Mouse (Mus musculus) spleen, adult 2 months (tissue): ENCODE measurements around the gene Frem2. TPM values are rescaled to one million over a fixed set of nuclear protein-coding genes. Genes with fewer than 3 reads are reported as not detected.

Experiments used
- DNase-seq, 2 experiments: peaks; one replicate each; pipeline versions ENCODE4 v3.0.0 to v3.0.0-alpha.2; 2012 to 2021; ENCODE audit warnings: low spot score in 2 of 2, low read depth in 1 of 2
- H3K27ac ChIP-seq: fragments of 200-500 bp; 2 replicates; pipeline ENCODE4 v1.5.1; 2012; ENCODE audit warnings: low read length, inconsistent platforms; ENCODE audit not compliant: insufficient read depth
- H3K27me3 ChIP-seq: fragments of 200-500 bp; 2 replicates; pipeline ENCODE4 v1.6.1; 2012; ENCODE audit warnings: mild to moderate bottlenecking, moderate library complexity, low read length, inconsistent platforms; ENCODE audit not compliant: control insufficient read depth, insufficient read depth
- H3K36me3 ChIP-seq: fragments of 200-500 bp; 2 replicates; pipeline ENCODE4 v1.6.1; 2012; ENCODE audit warnings: mild to moderate bottlenecking, low read length, inconsistent platforms; ENCODE audit not compliant: control insufficient read depth, insufficient read depth
- H3K4me1 ChIP-seq: fragments of 200-500 bp; 2 replicates; pipeline ENCODE4 v1.6.1; 2011; ENCODE audit warnings: inconsistent platforms; ENCODE audit not compliant: control insufficient read depth, insufficient read depth, insufficient read length
- H3K4me3 ChIP-seq: fragments of 200-500 bp; 2 replicates; pipeline ENCODE4 v1.5.1; 2011; ENCODE audit warnings: mild to moderate bottlenecking, inconsistent platforms; ENCODE audit not compliant: insufficient read depth, insufficient read length; ENCODE audit errors: extremely low read depth
- CTCF ChIP-seq: fragments of 200-500 bp; IDR thresholded peaks from 2 replicates; pipeline ENCODE4 v1.5.1; 2011; ENCODE audit warnings: mild to moderate bottlenecking, inconsistent platforms; ENCODE audit not compliant: insufficient read depth, insufficient read length, insufficient replicate concordance; ENCODE audit errors: extremely low read depth
- POLR2A ChIP-seq: fragments of 200-500 bp; IDR thresholded peaks from 2 replicates; pipeline ENCODE4 v1.6.1; 2011; ENCODE audit warnings: low read depth, low read length, inconsistent platforms
- WGBS: fragments of 180-500 bp; shearing (Covaris S2); methylation state at CpG from one replicate; pipeline ENCODE4 v1.1.7; 2018; 5-methylcytosine and 5-hydroxymethylcytosine counted together
- polyA plus RNA-seq: library from polyadenylated mRNA; depleted of rRNA; stranded (reverse); fragments of >200 nt; gene quantifications from 2 replicates; pipeline ENCODE4 v1.2.3, GENCODE M21; 2012

Frem2 gene
- polyA plus RNA-seq, 1 experiment, result 1.2 TPM

DNA sequence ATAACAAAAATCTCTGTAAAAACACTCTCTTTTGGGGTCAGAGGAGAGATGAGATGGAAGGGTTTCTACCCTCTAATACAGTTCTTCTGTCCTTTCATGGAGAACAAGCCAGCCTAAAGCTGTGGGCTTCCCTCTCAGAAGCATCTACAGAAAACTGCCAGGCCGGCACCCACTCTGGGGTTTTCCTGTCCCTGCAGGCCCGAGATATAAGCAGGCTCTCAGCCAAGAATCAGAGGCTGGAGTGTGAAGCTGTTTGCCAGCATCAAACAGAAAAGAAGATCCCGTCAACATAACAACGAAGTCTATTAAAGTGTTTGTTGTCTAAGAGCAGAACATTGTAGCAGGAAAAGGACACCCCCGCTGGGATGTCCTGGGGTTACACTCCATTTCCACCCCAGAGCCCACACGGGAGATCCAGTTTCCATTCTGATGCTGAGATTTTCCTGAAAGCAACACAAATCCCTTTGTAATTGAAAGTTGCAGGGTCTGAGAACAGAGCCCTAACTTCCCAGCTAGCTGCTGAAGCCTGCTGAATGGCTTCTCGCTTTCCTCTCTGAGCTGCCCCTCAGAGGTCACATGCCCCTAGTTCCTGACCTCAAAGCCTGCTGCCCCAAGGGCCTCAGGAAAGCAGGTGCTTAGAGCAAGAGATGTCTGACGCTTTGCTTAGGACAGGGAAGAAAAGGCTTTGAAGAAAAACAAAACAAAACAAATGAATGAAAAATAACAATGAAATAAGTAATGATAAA, 7.0 kb downstream of the Frem2 start:
- Histone ChIP-seq H3K36me3 (no peaks in the 10 kb centered on the region), H3K4me1 (no peaks in the 10 kb centered on the region), H3K27me3 (no peaks in the 10 kb centered on the region), H3K4me3 (no peak overlapping the region), H3K27ac (no peak overlapping the region)
- TF ChIP-seq CTCF (no peak), POLR2A (no peak)
- DNase-seq, result no peak
- WGBS, result 15% methylated on average over 8 of the region's 8 CpGs

DNA sequence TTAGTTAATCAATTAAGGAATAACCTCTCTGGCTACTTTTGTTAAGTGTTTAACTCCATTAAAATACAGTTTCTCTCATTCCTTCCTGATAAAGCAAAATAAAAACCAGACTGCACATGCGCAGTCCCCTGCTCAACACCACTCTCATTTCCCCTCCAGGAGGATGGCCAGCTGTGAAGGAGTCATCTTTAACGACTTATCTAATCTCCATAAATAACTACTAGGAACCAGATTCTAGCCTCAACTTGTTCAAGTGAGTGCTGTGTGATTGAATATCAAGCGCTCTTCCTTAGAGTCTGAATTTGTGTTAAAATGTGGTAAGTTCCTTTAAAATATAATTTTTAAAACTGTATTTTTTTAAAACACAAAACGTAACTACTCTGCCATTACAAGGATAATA, 7.7 kb downstream of the Frem2 start:
- Histone ChIP-seq H3K27me3 (no peaks in the 10 kb centered on the region), H3K36me3 (no peaks in the 10 kb centered on the region), H3K4me3 (no peak overlapping the region), H3K27ac (no peak overlapping the region), H3K4me1 (no peaks in the 10 kb centered on the region)
- TF ChIP-seq CTCF, result no peak
- no peak for TF ChIP-seq POLR2A
- DNase-seq, result no peak
- WGBS, result 71% methylated on average over 4 of the region's 4 CpGs

DNA sequence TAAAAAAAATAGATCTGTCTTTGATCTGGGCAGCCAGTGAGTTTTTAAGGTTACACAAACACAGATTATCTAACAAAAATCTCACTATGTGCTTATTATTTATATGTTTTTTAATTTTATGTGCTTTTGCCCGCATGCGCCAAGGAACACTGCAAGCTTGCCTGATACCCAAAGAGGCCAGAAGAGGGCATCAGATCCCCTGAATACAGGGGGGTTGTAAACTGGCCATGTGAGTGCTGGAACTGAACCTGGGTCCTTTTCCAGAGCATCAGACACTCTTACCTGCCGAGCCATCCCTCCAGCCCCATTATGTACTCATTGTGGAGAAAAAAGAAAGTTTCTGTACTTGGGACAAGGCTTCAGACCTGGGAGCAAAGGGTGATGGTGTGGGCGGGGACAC, 8.3 kb downstream of the Frem2 start:
- no peak for TF ChIP-seq CTCF
- TF ChIP-seq POLR2A, result no peak
- 91% methylated on average over 4 of the region's 4 CpGs for WGBS
- Histone ChIP-seq H3K4me1 (no peaks in the 10 kb centered on the region), H3K36me3 (no peaks in the 10 kb centered on the region), H3K27ac (no peak overlapping the region), H3K27me3 (no peaks in the 10 kb centered on the region), H3K4me3 (no peak overlapping the region)
- no peak for DNase-seq

DNA sequence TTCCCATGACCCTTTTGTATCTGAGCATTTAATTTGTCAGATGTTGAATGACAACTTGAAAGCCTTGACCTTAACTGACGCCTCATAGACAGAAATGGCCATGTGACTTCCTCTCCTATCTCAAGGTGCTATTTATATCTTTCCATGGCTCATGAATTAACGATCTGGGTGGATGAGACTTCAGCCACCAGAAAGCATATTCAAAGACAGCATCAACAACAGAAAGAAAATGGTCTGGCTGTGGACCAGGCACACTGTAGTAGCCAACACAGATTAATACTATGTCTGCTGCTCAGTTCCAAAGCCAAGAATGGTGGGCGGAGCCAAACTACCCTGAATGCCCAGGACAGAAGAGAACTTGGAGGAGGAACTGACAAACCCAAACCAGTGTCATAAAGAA, 21.2 kb downstream of the Frem2 start:
- DNase-seq, result no peak
- H3K27ac ChIP-seq, result no peak overlapping the region

DNA sequence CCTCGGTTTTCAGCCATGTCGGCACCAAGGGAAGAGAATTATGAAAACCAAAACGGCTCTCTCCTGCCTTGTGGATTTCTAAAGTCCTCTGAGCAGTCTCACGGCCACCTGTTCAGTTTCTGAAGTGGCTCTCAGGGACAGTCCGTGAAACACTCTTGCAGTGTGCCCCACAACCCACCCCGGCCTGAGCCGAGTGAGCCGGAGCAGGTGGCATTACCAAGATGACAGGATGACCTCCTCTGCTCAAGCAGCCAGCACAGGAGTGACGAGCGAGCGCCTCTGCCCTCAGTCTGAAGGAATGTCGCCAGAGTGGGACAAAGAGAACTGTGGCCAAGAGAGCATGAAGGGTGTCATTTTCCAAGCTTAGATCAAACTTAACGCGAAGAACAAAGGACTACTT, 26.0 kb downstream of the Frem2 start:
- H3K4me1 ChIP-seq, result no peaks in the 10 kb centered on the region
- DNase-seq, result no peak
- H3K4me3 ChIP-seq, result no peak overlapping the region
- no peaks in the 10 kb centered on the region for H3K27me3 ChIP-seq
- WGBS, result 91% methylated on average over 14 of the region's 14 CpGs
- H3K27ac ChIP-seq, result no peak overlapping the region
- H3K36me3 ChIP-seq, result no peaks in the 10 kb centered on the region
- no peak for TF ChIP-seq POLR2A
- no peak for TF ChIP-seq CTCF

More for the DNA sequence above, 21.2 kb downstream of the Frem2 start:
- 44% methylated on average over 3 of the region's 3 CpGs for WGBS
- TF ChIP-seq POLR2A, result no peak
- TF ChIP-seq CTCF, result no peak
- no peaks in the 10 kb centered on the region for H3K27me3 ChIP-seq
- H3K4me1 ChIP-seq, result no peaks in the 10 kb centered on the region
- H3K36me3 ChIP-seq, result no peaks in the 10 kb centered on the region
- H3K4me3 ChIP-seq, result no peak overlapping the region

DNA sequence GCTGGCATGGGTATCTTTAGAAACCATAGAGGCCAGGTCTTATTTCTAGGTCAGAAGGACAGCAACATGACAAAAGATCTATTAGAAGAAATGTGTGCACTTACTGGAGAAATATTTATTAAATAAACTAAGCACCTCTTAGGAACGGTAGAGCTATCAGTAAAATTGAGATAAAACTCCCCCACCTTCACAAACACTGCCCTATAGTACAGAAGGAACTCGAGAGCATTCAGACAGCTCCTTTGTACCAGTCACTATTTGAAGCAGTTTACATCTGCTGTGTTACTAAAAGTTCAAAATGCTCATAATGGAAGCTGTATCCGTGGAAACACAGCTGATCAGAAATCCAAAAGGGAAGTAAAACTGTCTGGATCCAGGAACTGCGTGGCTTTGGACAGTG, 26.5 kb downstream of the Frem2 start:
- Histone ChIP-seq H3K4me1 (no peaks in the 10 kb centered on the region), H3K27me3 (no peaks in the 10 kb centered on the region), H3K36me3 (no peaks in the 10 kb centered on the region), H3K27ac (no peak overlapping the region), H3K4me3 (no peak overlapping the region)
- 82% methylated on average over 4 of the region's 4 CpGs for WGBS
- no peak for DNase-seq
- TF ChIP-seq CTCF, result no peak
- TF ChIP-seq POLR2A, result no peak

DNA sequence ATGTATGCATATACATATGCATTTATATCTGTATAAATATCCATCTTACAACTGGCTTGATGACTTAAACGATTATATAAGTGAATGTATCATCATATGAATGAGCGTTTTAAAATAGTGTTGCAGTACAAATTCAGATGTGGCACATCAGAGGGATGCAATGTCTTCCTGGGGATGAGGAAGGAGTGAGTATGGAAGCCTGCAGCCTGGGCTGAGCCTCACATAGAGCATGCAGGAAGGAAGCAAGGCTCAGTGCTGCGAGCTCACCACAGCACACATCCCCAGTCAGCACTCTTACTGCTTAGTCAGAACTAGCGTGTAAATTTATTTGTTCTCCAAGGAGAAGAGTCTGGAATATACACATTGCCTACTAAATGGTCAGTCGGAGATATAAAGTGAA, 27.2 kb downstream of the Frem2 start:
- Histone ChIP-seq H3K4me3 (no peak overlapping the region), H3K36me3 (no peaks in the 10 kb centered on the region), H3K4me1 (no peaks in the 10 kb centered on the region), H3K27me3 (no peaks in the 10 kb centered on the region), H3K27ac (no peak overlapping the region)
- TF ChIP-seq POLR2A (no peak), CTCF (no peak)
- 67% methylated on average over 5 of the region's 5 CpGs for WGBS
- DNase-seq, result no peak
